Mouse (Mus musculus) heart, postnatal 14 days (tissue): ENCODE results near the gene Fkbp2. TPM values are rescaled to one million over a fixed set of nuclear protein-coding genes. Genes with fewer than 3 reads are reported as not detected.
A peak's percentile ranks its signal among the peaks of the same experiment; 100 is the strongest.

Experiments
- DNase-seq, 2 experiments: peaks; one replicate each; pipeline ENCODE4 v3.0.0; 2021 to 2022
- intact Hi-C: fragments of 180-260 bp; cut with DNase I; formaldehyde crosslinking; loops from one replicate; pipeline ENCODE4 v1.15.1; 2025
- long read RNA-seq, 2 experiments: library from polyadenylated mRNA; stranded (forward); transcript quantifications; one replicate each; pipeline ENCODE4 v2.0.0; 2021
- total RNA-seq, 2 experiments: library from RNA; stranded (reverse); gene quantifications; 2 replicates each; pipeline ENCODE4 v1.2.3; 2021

The Fkbp2 gene
- total RNA-seq = 10 to 100 TPM; 13.6 to 14.2 TPM
- long read RNA-seq, experiment 1, transcript Fkbp2-202 (6 exons, 664 nt) = major isoform, 5 of 11 reads
- long read RNA-seq, experiment 1, partial matches to known transcripts = 1 of 11 reads
- long read RNA-seq, experiment 1, other reads (novel, unspliced or antisense) = 1 of 11 reads
- long read RNA-seq, experiment 2, transcript Fkbp2-202 (6 exons, 664 nt) = major isoform, 9 of 16 reads
- long read RNA-seq, experiment 2, transcript Fkbp2-201 (6 exons, 642 nt) = minor isoform, 6 of 16 reads
- long read RNA-seq, experiment 2, partial matches to known transcripts = 1 of 16 reads
- long read RNA-seq, experiment 2, other reads (novel, unspliced or antisense) = 0 of 16 reads

DNA sequence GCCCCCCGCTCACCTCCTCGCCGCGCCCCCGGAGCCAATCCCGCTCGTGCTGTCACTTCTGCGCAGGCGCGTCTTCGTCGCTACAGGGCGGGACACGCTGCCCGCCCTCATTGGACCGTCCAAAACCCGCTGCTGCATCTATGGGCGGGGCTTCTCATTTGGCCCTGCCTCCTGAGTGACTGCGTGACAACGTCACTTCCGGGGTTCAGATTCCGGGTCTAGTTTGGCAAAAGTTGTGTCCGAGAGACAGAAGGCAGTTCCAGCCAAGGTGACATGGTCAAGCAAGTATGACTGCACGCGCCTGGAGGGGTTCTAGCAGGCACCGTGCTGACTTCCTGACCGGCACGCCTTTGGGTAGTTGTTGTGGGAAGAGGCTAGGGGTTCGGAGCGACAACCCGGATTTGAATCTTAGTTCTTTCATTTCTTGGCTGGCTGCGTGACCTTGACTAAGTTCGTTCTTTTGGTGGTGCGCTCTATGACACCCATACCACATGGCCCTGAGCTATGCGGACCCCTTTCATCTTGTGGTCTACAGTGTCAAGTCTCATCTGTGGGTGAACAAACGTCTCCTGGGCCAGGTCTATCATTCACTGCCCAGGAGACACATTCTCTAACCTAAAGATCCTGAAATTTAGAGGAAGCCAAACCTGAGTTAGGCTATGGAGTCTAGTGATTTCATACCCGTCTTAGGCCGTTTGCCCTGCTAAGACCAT lies at the start of gene Fkbp2:
Fkbp2 (minus strand) TSS at position 121 of the 713 bp plus-strand sequence.
- intact Hi-C loops = no loop called here

DNA sequence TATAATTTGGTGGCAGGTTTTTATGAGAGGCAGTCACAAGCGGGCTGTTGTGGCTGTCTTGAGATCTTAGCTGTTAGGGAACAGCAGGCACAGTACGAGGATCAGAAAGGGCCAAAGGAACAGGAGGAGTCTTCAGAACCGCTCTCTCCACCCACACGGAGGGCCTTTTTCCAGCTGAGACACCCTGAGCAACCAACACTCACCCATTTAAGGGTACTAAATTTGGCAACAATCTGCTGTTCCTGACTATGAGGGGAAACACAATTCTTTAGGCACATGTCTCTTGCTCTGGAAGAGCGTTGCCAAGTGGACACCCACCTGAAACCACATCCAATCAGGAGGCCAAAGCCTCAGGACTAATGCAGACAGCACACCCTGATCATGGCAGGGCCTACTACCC lies 49.2 kb upstream of the Fkbp2 start:
- intact Hi-C loops = no loop called here

More for the DNA sequence above, at the start of gene Fkbp2:
- DNase-seq = peak; percentile 99

DNA sequence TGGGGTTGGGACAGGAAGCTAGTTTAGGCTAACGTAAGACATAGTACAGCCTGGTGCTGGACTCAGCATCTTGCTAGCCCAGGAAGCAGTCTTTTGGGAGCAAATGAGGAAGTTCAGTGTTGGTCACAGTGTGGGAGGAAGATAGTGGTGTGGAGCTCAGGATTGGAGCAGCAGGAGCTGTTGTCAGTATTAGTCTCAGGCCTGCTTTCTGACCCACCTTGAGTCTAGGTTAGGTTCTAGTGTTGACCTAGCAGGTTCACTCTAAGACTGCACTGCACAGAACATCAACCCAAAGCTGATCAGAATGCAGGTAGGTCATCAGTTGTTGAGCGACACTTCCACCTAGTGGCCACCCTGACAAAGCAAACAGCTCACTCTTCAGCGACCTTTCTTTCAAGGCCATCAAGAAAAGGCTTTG lies 39.9 kb upstream of the Fkbp2 start:
- intact Hi-C loops = loop anchor here (2.0 to 5.0 kb wide), 4 partner anchors 41 to 528 kb away; partner anchors contain the start of gene Catsperz
- peak; percentile 61 to 68 for DNase-seq

More for the DNA sequence above, 49.2 kb upstream of the Fkbp2 start:
- DNase-seq = no peak

DNA sequence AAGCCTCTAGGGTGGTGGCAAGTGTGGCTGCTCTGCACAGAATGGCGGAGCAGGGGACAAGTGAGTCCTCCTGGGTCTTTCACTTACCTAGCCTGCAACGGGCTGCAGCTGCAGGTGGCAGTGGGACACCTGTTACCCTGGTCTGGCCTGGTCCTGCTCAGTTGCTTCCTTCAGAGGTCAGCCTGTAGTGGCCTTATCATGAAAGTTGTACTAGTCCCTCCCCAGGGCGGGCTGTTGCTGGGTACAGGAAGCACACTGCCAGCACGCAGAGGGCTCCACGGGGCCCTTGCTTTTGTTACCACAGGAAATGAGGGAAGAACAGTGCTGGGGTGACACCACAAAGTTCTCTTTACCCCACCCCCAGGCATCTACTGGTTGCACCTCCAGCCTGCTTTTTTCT lies 38.9 kb upstream of the Fkbp2 start, which contains the start of gene Fermt3:
Fermt3 (minus strand) TSS at position 279 of the 400 bp plus-strand sequence.
- DNase-seq = peak in 1 of 2 experiments; percentile 51
- intact Hi-C loops = no loop called here

DNA sequence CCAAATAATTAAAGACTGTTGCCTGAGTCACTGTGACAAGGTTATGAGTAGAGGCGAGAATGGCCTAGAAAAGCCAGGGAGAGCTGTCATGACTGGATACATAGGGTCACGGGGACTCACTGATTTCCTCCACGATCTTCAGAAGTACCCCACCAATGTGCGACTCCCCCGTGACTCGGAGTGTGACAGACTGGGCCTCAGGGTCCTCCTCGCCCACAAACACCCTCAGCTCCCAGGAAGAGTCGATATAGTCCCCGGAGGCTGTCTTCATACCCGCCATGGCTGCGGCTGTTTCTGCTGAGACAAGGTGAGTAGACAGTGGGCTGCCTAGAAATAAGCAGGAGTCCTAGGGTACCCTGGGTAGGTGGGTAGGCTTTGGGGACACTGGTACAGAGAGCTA lies 38.2 kb upstream of the Fkbp2 start:
- no peak for DNase-seq

DNA sequence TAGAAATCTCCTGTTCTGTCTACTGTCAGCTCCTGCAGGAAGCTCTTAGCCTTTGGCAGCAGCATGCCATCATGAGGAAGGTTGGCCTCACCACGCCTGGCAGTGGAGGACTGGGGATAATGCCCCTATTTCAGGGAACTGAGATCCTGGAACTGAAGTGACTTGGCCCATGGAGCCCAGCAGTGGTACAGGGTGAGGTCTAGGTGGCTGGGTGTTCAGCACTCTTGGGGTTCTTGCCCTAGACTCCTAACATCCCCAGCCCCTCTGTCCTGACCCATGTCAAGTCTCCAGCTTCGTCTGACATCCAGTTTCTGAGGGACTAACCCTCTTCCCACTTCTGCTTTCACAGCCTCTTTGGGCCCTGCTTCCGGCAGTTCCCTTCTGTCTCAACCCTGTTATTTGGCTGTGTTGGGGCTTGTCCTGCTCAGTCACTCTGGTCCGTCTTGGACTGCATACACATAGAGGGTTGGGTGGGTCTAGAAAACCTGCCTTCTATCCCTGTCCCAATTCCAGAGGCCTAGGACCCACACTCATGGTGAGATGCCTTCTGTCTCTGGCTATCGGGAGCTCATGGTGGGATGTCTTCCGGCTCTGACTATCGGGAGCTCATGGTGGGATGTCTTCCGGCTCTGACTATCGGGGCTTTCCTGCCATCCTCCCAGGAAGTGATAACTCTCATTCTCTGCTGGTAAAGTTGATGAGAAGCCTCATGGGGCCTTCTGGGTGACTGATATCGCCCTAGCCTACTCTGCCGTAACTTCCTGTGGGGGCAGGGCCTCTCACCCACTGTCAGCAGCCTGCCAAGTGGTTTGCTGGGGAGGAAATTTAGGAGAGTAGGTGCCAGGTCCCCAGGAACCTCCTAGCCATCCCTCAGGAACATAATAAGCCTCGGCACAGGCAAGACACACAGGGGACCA lies 37.5 kb upstream of the Fkbp2 start:
- DNase-seq = no peak
- intact Hi-C loops = no loop called here

More for the DNA sequence above, 38.2 kb upstream of the Fkbp2 start:
- intact Hi-C loops = no loop called here

DNA sequence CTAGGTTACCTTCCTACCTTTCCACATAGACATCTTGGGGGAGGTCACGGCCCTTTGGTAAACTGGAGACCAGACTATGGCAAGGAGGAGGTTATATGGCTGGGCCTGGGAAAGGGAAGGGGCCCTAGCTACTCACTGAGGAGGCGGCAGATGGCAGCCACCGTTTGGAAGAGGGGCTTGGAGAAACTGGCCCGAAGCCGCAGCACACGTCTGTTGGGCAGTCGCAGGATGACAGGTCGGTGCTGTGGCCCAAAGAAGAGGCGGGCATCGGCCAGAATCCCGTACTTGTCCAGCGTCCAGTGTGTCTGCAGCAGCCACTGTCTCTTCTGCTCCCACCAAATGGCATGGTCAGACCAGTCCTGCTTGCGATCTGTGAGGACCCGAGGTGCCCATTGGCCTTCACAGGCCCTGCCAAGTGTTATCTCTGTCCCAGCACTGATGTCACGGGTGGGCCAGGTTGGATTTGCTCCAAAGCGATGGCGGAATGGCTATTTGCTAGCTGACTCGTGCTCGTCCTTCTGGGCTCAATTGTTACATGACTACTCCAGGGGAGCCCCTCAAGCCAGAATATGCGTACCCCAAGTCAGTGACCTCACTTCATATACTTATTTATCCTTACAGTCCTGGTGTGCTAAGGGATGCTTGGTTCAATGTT lies 34.3 kb upstream of the Fkbp2 start:
- no peak for DNase-seq
- intact Hi-C loops = no loop called here

DNA sequence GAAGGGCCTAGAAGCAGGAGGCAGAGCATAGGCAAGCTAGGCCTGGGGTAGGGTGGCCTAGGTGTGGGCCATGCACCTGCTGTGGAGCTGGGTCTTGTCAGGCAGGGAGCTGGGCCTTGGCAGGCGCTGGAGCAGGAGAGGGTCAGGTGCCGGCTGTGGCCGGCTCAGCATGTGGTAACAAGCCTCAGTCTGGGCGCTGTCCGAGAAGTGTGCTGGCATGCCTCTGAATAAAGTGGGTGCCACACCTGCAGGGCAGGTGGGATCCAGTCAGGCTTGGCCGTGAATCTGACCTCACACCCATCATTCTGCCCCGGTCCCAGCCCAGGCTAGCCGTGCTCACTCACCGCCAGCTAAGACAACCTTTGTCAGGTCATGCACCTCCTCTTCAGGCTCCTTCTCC lies 33.7 kb upstream of the Fkbp2 start:
- no peak for DNase-seq

DNA sequence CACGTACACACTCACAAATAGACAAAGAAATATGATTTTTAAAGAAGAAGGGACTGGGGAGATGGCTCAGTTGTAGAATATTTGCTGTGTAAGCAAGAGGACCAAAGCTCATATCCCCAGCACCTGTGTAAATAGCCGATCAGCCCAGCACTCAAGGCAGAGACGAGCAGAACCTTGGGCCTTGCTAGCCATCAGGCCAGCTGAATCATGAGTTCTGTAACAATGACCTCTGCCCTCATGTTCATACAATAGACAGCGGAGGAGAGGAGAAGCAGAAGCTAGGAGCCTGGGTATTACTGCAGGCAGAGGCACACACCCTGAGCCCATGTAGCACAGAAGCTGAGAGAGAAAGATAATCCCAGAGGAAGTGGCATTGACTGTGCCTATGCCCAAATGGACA lies 32.1 kb upstream of the Fkbp2 start:
- intact Hi-C loops = no loop called here
- no peak for DNase-seq

More for the DNA sequence above, 33.7 kb upstream of the Fkbp2 start:
- intact Hi-C loops = no loop called here

DNA sequence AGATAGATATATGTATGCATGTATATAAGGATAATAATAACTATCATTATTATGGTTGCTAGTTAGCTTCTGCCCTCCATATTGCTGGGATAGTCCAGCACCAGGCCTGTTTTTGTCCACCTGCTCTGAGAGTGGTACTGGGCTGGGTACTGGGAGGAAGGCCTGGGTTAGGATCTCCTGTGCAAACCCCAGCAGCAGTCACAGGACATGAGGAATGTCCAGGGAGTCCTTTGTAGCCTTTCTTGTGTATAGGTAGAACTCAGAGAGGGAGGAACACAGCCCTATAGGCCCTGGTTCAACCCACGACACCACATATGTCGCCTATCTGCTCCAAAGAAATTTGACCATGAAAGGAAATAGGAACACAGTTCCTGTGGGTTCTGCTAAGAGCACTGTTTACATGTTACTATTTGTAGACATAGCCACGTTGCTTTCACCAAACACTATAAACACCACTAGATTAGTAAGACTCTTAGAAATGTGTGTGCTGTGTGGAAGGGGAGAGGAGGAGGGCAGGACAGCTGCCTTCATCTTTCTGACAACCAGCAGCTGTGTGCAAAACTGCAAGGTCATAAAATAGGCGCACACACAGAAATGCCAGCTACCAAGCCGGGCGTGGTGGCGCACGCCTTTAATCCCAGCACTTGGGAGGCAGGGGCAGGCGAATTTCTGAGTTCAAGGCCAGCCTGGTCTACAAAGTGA lies 26.7 kb upstream of the Fkbp2 start:
- DNase-seq = no peak
- intact Hi-C loops = no loop called here

DNA sequence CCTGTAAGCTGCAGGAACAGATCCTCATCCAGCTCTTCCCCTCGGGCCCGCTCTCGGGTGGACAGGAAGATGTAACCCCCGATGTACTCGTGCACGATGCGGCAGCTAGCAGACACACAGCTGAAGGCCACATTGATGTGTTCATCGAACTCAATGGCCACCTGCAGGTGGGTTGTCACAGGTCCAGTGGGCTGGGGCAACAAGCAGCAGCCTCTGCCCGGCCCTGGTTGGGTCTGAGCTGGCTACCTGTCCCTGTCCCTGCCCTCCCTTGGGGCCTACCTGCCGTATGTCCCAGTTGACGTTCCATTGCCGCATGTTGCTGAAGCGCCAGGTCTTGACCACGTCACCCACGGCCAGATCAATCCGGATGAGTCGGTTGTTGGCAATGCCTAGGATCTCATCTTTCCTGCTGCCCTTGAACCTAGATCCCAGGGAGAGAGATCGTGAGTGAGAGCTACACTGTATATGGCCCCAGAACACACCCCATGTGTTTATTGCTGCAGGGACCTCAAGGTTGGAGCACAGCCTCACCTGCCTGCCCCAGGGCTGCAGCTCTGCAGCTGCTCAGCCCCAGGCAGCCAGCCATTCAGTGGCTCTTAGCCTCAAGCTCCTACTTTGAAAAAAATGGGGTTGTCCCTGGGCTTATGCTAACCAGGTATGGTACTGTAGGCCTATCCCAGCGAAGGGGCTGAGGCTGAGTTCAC lies 19.2 kb upstream of the Fkbp2 start:
- intact Hi-C loops = loop anchor here (5.0 kb wide), 1 partner anchor 33 kb away; no protein-coding TSS in a partner anchor
- DNase-seq = no peak

DNA sequence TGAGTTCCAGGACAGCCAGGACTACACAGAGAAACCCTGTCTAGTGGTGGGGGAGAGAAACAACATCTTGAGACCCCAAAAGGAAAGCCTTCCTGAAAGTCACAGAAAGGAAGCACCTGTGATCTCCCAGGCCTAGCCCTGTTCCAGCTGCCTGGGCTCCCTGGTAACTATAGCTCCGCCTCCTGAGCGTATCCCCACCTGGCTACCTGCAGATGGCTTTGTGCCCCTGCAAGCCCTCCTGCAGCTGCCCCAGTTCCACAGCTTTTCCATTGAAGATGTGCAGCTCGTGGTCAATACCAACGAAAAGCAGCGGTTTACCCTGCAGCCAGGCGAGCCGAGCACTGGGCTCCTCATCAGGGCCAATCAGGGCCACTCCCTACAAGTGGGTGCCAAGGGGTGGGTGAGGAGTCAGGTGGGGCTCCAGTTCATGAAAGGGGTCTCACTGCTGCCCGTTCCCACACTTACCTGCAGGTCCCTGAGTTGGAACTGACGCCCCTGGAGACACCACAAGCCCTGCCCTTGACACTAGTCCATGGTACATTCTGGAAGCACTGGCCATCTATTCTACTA lies 17.5 kb upstream of the Fkbp2 start:
- intact Hi-C loops = loop anchor here (5.0 kb wide), 1 partner anchor 34 kb away; no protein-coding TSS in a partner anchor
- DNase-seq = no peak

DNA sequence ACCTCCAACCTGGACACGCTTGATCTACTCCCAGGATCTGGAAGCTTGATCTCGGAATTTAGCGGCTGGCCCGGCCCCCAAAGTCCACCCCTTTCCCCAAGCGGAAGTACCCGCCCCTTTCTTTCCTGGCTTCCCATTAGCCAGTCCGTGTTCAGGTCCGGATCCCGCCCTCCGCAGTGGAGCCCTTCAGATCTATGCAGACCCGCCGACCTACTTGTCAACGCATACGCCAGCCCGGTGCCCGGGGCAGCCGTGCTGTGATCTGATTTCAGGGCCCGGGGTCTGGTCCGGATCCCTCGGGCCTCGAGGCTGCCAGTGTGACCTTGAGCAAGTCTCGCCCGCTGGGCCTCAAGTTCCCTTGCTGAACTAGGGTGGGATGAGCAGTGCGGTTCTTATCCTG lies 15.7 kb upstream of the Fkbp2 start, which contains the start of the genes Nudt22 and Trpt1:
Nudt22 (minus strand) TSS at position 112 of the 400 bp plus-strand sequence.
Trpt1 (plus strand) TSS at position 126 of the 400 bp plus-strand sequence.
- peak; percentile 86 to 90 for DNase-seq
- intact Hi-C loops = loop anchor here (5.0 kb wide), 1 partner anchor 36 kb away; no protein-coding TSS in a partner anchor

DNA sequence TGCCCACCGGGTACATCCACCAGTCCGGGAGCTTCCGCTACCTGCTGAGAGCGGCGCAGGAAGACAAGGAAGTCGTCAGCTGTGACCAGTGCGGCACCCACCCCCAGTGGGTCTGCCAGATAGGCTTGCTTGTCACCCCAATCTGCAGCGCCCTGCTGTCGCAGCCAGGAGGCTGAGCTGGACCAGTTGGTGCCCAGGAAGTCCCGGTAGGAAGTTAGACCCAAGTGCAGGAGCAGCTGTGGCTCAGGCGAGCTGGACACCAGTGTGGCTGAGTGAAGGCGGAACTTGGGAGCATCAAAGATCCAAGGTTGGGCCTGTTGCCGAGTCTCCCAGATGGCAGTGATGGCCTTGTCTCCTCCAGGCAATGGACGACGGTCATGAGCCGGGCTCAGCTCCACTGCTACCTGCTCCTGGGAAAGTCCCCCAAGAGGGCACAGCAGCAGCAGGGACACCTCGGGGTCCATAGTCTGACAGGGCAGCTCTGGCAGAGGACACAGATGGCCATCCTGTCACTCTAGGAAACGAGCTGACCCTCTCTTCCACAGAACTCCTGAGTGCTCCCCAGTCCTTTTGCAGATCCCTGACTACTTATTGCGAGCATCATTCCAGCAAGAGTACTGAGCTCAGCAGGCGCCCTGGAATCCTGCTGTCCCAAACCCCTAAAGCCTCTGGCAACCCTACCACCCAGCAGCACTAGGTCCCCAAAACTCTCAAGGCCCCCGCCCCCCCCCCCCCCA lies 15.1 kb upstream of the Fkbp2 start:
- intact Hi-C loops = loop anchor here (5.0 kb wide), 1 partner anchor 37 kb away; no protein-coding TSS in a partner anchor
- DNase-seq = no peak

DNA sequence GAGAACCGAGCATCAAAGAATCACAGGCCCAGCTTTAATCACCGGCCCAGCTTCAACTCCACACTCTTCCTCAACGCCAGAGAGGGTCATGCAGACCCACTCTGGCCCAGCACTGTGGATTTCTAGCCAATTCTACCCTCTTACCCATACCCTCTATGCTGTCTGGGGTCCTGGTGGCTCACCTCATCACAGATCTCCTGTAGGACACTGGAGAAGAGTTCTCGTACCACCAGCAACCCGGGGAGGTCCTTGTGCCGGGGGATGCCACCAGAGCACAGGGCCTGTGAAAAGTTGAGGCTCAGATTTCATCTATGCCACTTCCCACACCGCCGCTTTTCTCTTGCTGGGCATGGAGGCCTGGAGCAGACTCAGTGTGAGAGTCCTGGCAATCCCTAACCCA lies 14.2 kb upstream of the Fkbp2 start:
- intact Hi-C loops = no loop called here
- DNase-seq = no peak

DNA sequence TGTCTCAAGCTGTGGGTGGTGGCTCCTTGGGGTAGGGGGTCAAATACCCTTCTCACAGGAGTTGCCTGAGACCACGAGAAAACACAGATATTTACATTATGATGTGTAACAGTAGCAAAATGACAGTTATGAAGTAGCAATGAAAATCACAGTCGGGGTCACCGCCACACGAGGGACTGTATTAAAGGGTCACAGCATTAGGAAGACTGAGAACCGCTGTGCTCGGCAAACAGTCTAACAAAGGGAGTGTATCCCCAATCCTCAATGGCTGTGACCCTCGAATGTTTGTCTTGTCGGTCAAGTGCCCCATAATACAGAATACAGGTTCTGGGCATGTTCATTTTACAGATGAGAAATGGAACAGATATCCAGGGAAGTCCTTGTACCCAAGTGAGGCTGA lies 13.7 kb upstream of the Fkbp2 start:
- intact Hi-C loops = no loop called here
- DNase-seq = no peak

DNA sequence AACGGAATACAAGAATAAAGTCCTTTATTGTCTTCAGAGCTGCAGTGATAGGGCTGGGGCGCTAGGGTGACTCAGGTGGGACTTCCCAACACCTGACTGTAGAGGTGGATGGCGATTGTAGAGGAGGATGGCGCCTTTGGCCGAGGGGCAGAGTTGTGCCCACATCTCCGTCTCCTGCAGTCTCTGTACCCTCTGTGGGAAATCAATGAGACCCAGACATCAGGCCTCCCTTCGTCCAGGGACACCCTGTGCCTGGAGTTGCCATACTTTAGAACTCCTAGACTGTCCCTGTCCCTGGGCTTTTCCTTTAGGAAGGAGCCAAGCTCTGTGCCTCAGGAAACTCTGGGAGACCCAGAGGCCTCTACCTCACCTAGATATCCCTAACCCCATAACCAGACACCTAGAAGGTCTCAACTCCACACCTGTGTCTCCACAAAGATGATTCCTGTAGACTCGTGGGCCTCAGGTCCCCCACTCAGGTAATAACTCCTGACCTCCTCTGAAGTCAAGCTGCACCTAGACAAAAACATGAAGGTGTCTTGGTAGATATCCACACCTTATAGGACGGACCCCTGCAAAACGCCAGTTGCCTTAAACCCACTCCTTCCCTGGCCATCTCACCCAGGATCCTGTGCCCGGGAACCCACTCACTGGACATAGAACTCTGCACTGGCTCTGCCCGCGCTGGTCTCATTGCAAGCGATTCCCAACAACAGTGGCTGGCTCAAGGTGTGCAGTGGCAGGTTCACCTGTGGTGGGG lies 12.9 kb upstream of the Fkbp2 start:
- DNase-seq = no peak
- intact Hi-C loops = no loop called here
